Mouse (Mus musculus): ENCODE measurements around the gene Psme4. TPM values are rescaled to one million over a fixed set of nuclear protein-coding genes. Genes with fewer than 3 reads are reported as not detected.

Psme4 gene
- polyA plus RNA-seq, 1 experiment, result 102 TPM

- H3K4me1 ChIP-seq (ENCODE audit: control insufficient read depth, insufficient read depth, low read length), result peaks cover 5% of the 10 kb centered on the region; the same call in 1 of the 2 replicates
- no peaks in the 10 kb centered on the region for H3K36me3 ChIP-seq (ENCODE audit: control insufficient read depth, insufficient read depth, low read length)
- no peak for TF ChIP-seq POLR2A (IDR thresholded peaks at IDR 0.05; ENCODE audit: control insufficient read depth, low read depth, low read length)
- no peak for TF ChIP-seq CTCF (IDR thresholded peaks at IDR 0.05; ENCODE audit: control insufficient read depth, insufficient read depth, insufficient replicate concordance, low read depth, low read length)
- peak overlapping the region; percentile 24; the same call in 1 of the 2 replicates for H3K27ac ChIP-seq (ENCODE audit: control insufficient read depth, insufficient read depth, low read depth, low read length)
- no peak overlapping the region; the same call in 1 of the 2 replicates for H3K4me3 ChIP-seq (ENCODE audit: control insufficient read depth, low read depth, low read length)
- no peaks in the 10 kb centered on the region for H3K27me3 ChIP-seq (ENCODE audit: control insufficient read depth, insufficient read depth, low read length)
Observed at GRCm38 (mm10) chr11:30785497-30785896, 14.0 kb downstream of the Psme4 start.

GRCm38 (mm10) chr11:30786230-30786983, 14.9 kb downstream of the Psme4 start:
- Histone ChIP-seq H3K27ac (ENCODE audit: control insufficient read depth, insufficient read depth, low read depth, low read length) (no peak overlapping the region), H3K4me3 (ENCODE audit: control insufficient read depth, low read depth, low read length) (no peak overlapping the region), H3K27me3 (ENCODE audit: control insufficient read depth, insufficient read depth, low read length) (no peaks in the 10 kb centered on the region), H3K4me1 (ENCODE audit: control insufficient read depth, insufficient read depth, low read length) (peaks cover 5% of the 10 kb centered on the region; the same call in 1 of the 2 replicates), H3K36me3 (ENCODE audit: control insufficient read depth, insufficient read depth, low read length) (no peaks in the 10 kb centered on the region)
- TF ChIP-seq POLR2A (IDR thresholded peaks at IDR 0.05; ENCODE audit: control insufficient read depth, low read depth, low read length) (no peak), CTCF (IDR thresholded peaks at IDR 0.05; ENCODE audit: control insufficient read depth, insufficient read depth, insufficient replicate concordance, low read depth, low read length) (no peak)

GRCm38 (mm10) chr11:30792680-30793079, 21.2 kb downstream of the Psme4 start:
- H3K27me3 ChIP-seq (ENCODE audit: control insufficient read depth, insufficient read depth, low read length), result no peaks in the 10 kb centered on the region
- no peak for TF ChIP-seq POLR2A (IDR thresholded peaks at IDR 0.05; ENCODE audit: control insufficient read depth, low read depth, low read length)
- no peak for TF ChIP-seq CTCF (IDR thresholded peaks at IDR 0.05; ENCODE audit: control insufficient read depth, insufficient read depth, insufficient replicate concordance, low read depth, low read length)
- H3K4me3 ChIP-seq (ENCODE audit: control insufficient read depth, low read depth, low read length), result no peak overlapping the region
- H3K4me1 ChIP-seq (ENCODE audit: control insufficient read depth, insufficient read depth, low read length), result no peaks in the 10 kb centered on the region
- no peak overlapping the region for H3K27ac ChIP-seq (ENCODE audit: control insufficient read depth, insufficient read depth, low read depth, low read length)
- no peaks in the 10 kb centered on the region; the same call in 1 of the 2 replicates for H3K36me3 ChIP-seq (ENCODE audit: control insufficient read depth, insufficient read depth, low read length)

GRCm38 (mm10) chr11:30793753-30794152, 22.2 kb downstream of the Psme4 start:
- H3K27ac ChIP-seq (ENCODE audit: control insufficient read depth, insufficient read depth, low read depth, low read length), result no peak overlapping the region
- TF ChIP-seq POLR2A (IDR thresholded peaks at IDR 0.05; ENCODE audit: control insufficient read depth, low read depth, low read length), result no peak
- no peak for TF ChIP-seq CTCF (IDR thresholded peaks at IDR 0.05; ENCODE audit: control insufficient read depth, insufficient read depth, insufficient replicate concordance, low read depth, low read length)
- H3K4me1 ChIP-seq (ENCODE audit: control insufficient read depth, insufficient read depth, low read length), result no peaks in the 10 kb centered on the region
- H3K4me3 ChIP-seq (ENCODE audit: control insufficient read depth, low read depth, low read length), result no peak overlapping the region
- no peaks in the 10 kb centered on the region; the same call in 1 of the 2 replicates for H3K36me3 ChIP-seq (ENCODE audit: control insufficient read depth, insufficient read depth, low read length)
- H3K27me3 ChIP-seq (ENCODE audit: control insufficient read depth, insufficient read depth, low read length), result no peaks in the 10 kb centered on the region

- no peaks in the 10 kb centered on the region; the same call in 1 of the 2 replicates for H3K36me3 ChIP-seq (ENCODE audit: control insufficient read depth, insufficient read depth, low read length)
- no peaks in the 10 kb centered on the region for H3K4me1 ChIP-seq (ENCODE audit: control insufficient read depth, insufficient read depth, low read length)
- H3K27ac ChIP-seq (ENCODE audit: control insufficient read depth, insufficient read depth, low read depth, low read length), result no peak overlapping the region
- no peak overlapping the region for H3K4me3 ChIP-seq (ENCODE audit: control insufficient read depth, low read depth, low read length)
- no peaks in the 10 kb centered on the region for H3K27me3 ChIP-seq (ENCODE audit: control insufficient read depth, insufficient read depth, low read length)
- TF ChIP-seq POLR2A (IDR thresholded peaks at IDR 0.05; ENCODE audit: control insufficient read depth, low read depth, low read length), result no peak
- no peak for TF ChIP-seq CTCF (IDR thresholded peaks at IDR 0.05; ENCODE audit: control insufficient read depth, insufficient read depth, insufficient replicate concordance, low read depth, low read length)
Observed at GRCm38 (mm10) chr11:30797236-30797635, 25.7 kb downstream of the Psme4 start.

- TF ChIP-seq POLR2A (IDR thresholded peaks at IDR 0.05; ENCODE audit: control insufficient read depth, low read depth, low read length) (no peak), CTCF (IDR thresholded peaks at IDR 0.05; ENCODE audit: control insufficient read depth, insufficient read depth, insufficient replicate concordance, low read depth, low read length) (no peak; the same call in 1 of the 2 replicates)
- no peak overlapping the region for H3K27ac ChIP-seq (ENCODE audit: control insufficient read depth, insufficient read depth, low read depth, low read length)
- H3K4me1 ChIP-seq (ENCODE audit: control insufficient read depth, insufficient read depth, low read length), result no peaks in the 10 kb centered on the region
- no peaks in the 10 kb centered on the region for H3K27me3 ChIP-seq (ENCODE audit: control insufficient read depth, insufficient read depth, low read length)
- H3K36me3 ChIP-seq (ENCODE audit: control insufficient read depth, insufficient read depth, low read length), result no peaks in the 10 kb centered on the region
- H3K4me3 ChIP-seq (ENCODE audit: control insufficient read depth, low read depth, low read length), result no peak overlapping the region
Observed at GRCm38 (mm10) chr11:30799496-30799895, 28.0 kb downstream of the Psme4 start.

- no peak overlapping the region for H3K4me3 ChIP-seq (ENCODE audit: control insufficient read depth, low read depth, low read length)
- H3K4me1 ChIP-seq (ENCODE audit: control insufficient read depth, insufficient read depth, low read length), result no peaks in the 10 kb centered on the region
- no peaks in the 10 kb centered on the region for H3K36me3 ChIP-seq (ENCODE audit: control insufficient read depth, insufficient read depth, low read length)
- no peak overlapping the region for H3K27ac ChIP-seq (ENCODE audit: control insufficient read depth, insufficient read depth, low read depth, low read length)
- no peaks in the 10 kb centered on the region for H3K27me3 ChIP-seq (ENCODE audit: control insufficient read depth, insufficient read depth, low read length)
- no peak for TF ChIP-seq CTCF (IDR thresholded peaks at IDR 0.05; ENCODE audit: control insufficient read depth, insufficient read depth, insufficient replicate concordance, low read depth, low read length)
- no peak for TF ChIP-seq POLR2A (IDR thresholded peaks at IDR 0.05; ENCODE audit: control insufficient read depth, low read depth, low read length)
Observed at GRCm38 (mm10) chr11:30800091-30800490, 28.6 kb downstream of the Psme4 start.
